Mouse (Mus musculus): ENCODE results near the gene Synrg.

Gene Synrg

GRCm38 (mm10) chr11:84040621-84041020 is 76.4 kb downstream of the Synrg start:
- no peak for DNase-seq (ENCODE audit: low read depth)

GRCm38 (mm10) chr11:84042808-84043762 is 78.9 kb downstream of the Synrg start:
- no peak for DNase-seq (ENCODE audit: low read depth)

- no peak for DNase-seq (ENCODE audit: low read depth)
Measured at GRCm38 (mm10) chr11:84044988-84045387, 80.8 kb downstream of the Synrg start.

GRCm38 (mm10) chr11:84047270-84047669 is 83.0 kb downstream of the Synrg start:
- DNase-seq (ENCODE audit: low read depth) = no peak

GRCm38 (mm10) chr11:84048411-84048810 is 84.2 kb downstream of the Synrg start:
- DNase-seq (ENCODE audit: low read depth) = no peak

- no peak for DNase-seq (ENCODE audit: low read depth)
Measured at GRCm38 (mm10) chr11:84053055-84053454, 88.8 kb downstream of the Synrg start.

GRCm38 (mm10) chr11:84053524-84054163 is 89.4 kb downstream of the Synrg start:
- no peak for DNase-seq (ENCODE audit: low read depth)

- DNase-seq (ENCODE audit: low read depth) = no peak
Measured at GRCm38 (mm10) chr11:84057418-84057817, 93.2 kb downstream of the Synrg start.

- no peak for DNase-seq (ENCODE audit: low read depth)
Measured at GRCm38 (mm10) chr11:84059784-84060183, 95.6 kb downstream of the Synrg start.

- no peak for DNase-seq (ENCODE audit: low read depth)
Measured at GRCm38 (mm10) chr11:84060635-84061034, 96.4 kb downstream of the Synrg start.

GRCm38 (mm10) chr11:84061881-84062280 is 97.7 kb downstream of the Synrg start:
- no peak for DNase-seq (ENCODE audit: low read depth)

- no peak for DNase-seq (ENCODE audit: low read depth)
Measured at GRCm38 (mm10) chr11:84062805-84063204, 98.6 kb downstream of the Synrg start.

- no peak for DNase-seq (ENCODE audit: low read depth)
Measured at GRCm38 (mm10) chr11:84063631-84064209, 99.5 kb downstream of the Synrg start.

- DNase-seq (ENCODE audit: low read depth) = no peak
Measured at GRCm38 (mm10) chr11:84066071-84066481, 101.8 kb downstream of the Synrg start.

GRCm38 (mm10) chr11:84066927-84067645 is 102.9 kb downstream of the Synrg start:
- no peak for DNase-seq (ENCODE audit: low read depth)

- DNase-seq (ENCODE audit: low read depth) = no peak
Measured at GRCm38 (mm10) chr11:84067720-84068190, 103.5 kb downstream of the Synrg start.

- DNase-seq (ENCODE audit: low read depth) = no peak
Measured at GRCm38 (mm10) chr11:84068191-84069033, 104.2 kb downstream of the Synrg start.

- DNase-seq (ENCODE audit: low read depth) = no peak
Measured at GRCm38 (mm10) chr11:84069034-84069370, 104.8 kb downstream of the Synrg start, which contains the start of gene Dusp14. Gene Dusp14, minus strand, starts transcription at chr11:84069261.

GRCm38 (mm10) chr11:84072904-84073651 is 108.8 kb downstream of the Synrg start:
- DNase-seq (ENCODE audit: low read depth) = no peak

All from c-Kit-positive CD71-negative TER-119-negative erythroid progenitor cells, embryonic 14.5 days (primary cell).